Mouse (Mus musculus) C2C12 (cell line): ENCODE results near the gene Lysmd1.

ENCODE experiments used
- CEBPB ChIP-seq: IDR thresholded peaks from one replicate; pipeline ENCODE4 v1.6.1; 2011; ENCODE audit warnings: low read depth, mild to moderate bottlenecking, control low read depth, moderate library complexity
- CTCF ChIP-seq: IDR thresholded peaks from one replicate; pipeline ENCODE4 v1.5.1; 2011; ENCODE audit not compliant: control insufficient read depth, insufficient read depth, insufficient read length
- MAX ChIP-seq: IDR thresholded peaks from one replicate; pipeline ENCODE4 v1.6.1; 2011; ENCODE audit warnings: mild to moderate bottlenecking, control low read depth
- MYOD1 ChIP-seq: IDR thresholded peaks from one replicate; pipeline ENCODE4 v1.6.1; 2011; ENCODE audit warnings: low read depth; ENCODE audit not compliant: control insufficient read depth, insufficient read length
- MYOG ChIP-seq: IDR thresholded peaks from one replicate; pipeline ENCODE4 v1.6.1; 2011; ENCODE audit not compliant: control insufficient read depth, insufficient read length; ENCODE audit errors: extremely low read depth
- USF1 ChIP-seq: IDR thresholded peaks from one replicate; pipeline ENCODE4 v1.6.1; 2011; ENCODE audit warnings: low read depth, mild to moderate bottlenecking, control low read depth, moderate library complexity

- TF ChIP-seq MYOD1, result no peak
- TF ChIP-seq CTCF, result no peak
- TF ChIP-seq USF1, result no peak
- TF ChIP-seq MAX, result no peak
- TF ChIP-seq CEBPB, result no peak
- no peak for TF ChIP-seq MYOG
These were observed 27.9 kb downstream of the Lysmd1 start for GRCm38 (mm10) chr3:95161618-95162344.
